Mouse (Mus musculus): Measurements from ENCODE around the gene Dapp1. TPM values are rescaled to one million over a fixed set of nuclear protein-coding genes. Genes with fewer than 3 reads are reported as not detected.
A peak's percentile ranks its signal among the peaks of the same experiment; 100 is the strongest.
"Not testable (repeated sequence)": the region's sequence is repeated elsewhere in the genome, so short reads cannot be mapped to it uniquely, and the experiment has no call there.

The Dapp1 gene
- polyA plus RNA-seq, 1 experiment from 2014 or later: 1.6 TPM

DNA sequence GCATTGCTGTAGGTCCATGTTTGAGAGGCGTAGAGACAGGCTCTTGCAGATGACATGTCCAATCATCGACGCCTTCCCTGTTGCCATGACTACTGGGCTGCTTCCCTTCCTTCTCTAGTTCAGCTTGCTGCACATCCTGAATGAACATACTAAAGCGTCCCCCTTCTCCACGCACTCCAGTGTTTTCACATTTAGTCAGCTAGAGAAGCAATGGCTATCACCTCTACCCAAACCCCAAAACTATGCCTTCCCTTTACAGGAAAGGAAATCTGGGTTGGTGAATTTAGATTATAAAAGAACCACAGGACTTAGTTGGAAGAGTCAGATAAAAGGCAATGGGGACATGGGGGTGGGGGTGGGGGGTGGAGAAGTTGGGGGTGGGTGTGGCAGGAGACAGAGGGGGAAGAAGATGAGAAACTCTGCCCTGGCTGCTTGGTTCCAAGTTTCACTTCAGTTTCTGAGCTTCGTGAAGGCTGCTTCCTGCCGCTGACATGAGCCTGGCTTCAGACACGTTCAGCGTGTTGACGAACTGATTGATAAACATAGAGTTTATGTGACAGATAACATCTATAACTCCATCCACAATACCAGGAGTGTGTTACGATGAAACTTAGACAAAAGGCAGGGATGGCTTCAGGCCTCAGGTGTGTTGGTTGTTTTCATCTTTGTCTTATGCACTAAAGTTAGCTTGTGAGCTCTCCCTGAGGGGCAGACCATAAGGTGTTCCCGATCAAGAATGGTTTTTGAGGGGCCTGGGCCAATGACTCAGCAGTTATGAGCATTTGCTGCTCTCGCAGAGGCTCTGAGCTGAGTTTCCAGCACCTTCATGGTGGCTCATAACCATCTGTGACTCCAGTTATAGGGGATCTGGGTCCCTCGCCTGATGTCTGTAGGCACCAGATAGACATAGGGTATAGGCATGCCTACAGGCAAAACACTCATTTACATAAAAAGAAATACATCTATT is 28.1 kb downstream of the Dapp1 start:
- ATAC-seq (ENCODE audit: low read depth): peak; percentile 89
- Histone ChIP-seq H3K27me3 (ENCODE audit: control insufficient read depth, insufficient read depth, low read length) (no peaks in the 10 kb centered on the region), H3K9ac (replicated peaks; ENCODE audit: low read depth, low read length) (no peak overlapping the region), H3K4me2 (ENCODE audit: low read depth, low read length) (no peak overlapping the region), H3K36me3 (ENCODE audit: control insufficient read depth, insufficient read depth, low read length) (no peaks in the 10 kb centered on the region), H3K27ac (ENCODE audit: low read depth, low read length) (no peak overlapping the region), H3K4me3 (ENCODE audit: low read depth, low read length) (no peak overlapping the region), H3K9me3 (ENCODE audit: control insufficient read depth, low read length) (no peaks in the 10 kb centered on the region), H3K4me1 (ENCODE audit: control insufficient read depth, insufficient read depth, low read length) (no peaks in the 10 kb centered on the region)
- 69% methylated on average over 14 of the region's 14 CpGs for WGBS

- H3K4me1 ChIP-seq (ENCODE audit: control insufficient read depth, insufficient read depth, low read length): no peaks in the 10 kb centered on the region
- no peaks in the 10 kb centered on the region for H3K9me3 ChIP-seq (ENCODE audit: control insufficient read depth, low read length)
- H3K4me3 ChIP-seq (ENCODE audit: low read depth, low read length): no peak overlapping the region
- no peak overlapping the region for H3K4me2 ChIP-seq (ENCODE audit: low read depth, low read length)
- H3K9ac ChIP-seq (replicated peaks; ENCODE audit: low read depth, low read length): no peak overlapping the region
- no peaks in the 10 kb centered on the region for H3K27me3 ChIP-seq (ENCODE audit: control insufficient read depth, insufficient read depth, low read length)
- 75% methylated on average over 4 of the region's 4 CpGs for WGBS
- no peak overlapping the region; the same call in 1 of the 2 replicates for H3K27ac ChIP-seq (ENCODE audit: low read depth, low read length)
- no peaks in the 10 kb centered on the region for H3K36me3 ChIP-seq (ENCODE audit: control insufficient read depth, insufficient read depth, low read length)
- peak; percentile 45; the same call in 1 of the 2 replicates for ATAC-seq (ENCODE audit: low read depth)
These were observed 29.0 kb downstream of the Dapp1 start for GRCm38 (mm10) chr3:137952225-137952913.

DNA sequence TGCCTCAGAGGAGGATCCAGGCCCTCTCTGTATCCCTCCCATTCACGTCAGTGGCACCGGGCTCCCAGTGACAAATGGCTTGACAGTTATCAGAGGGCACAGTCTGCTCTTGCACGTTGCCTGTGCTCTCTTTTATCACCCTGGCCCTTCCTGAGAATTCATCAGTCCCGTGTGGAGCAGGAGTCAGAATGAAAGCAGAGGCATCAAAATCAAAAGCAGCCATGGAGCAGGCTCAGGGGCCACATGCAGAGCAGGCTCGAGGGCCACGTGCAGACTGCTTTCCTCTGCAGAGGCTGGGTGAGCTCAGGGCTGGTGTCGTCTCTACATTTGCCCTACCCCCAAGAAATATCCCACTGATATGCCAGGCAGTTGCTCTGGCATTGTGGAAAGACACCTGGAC is 29.5 kb downstream of the Dapp1 start:
- Histone ChIP-seq H3K9me3 (ENCODE audit: control insufficient read depth, low read length) (no peaks in the 10 kb centered on the region), H3K9ac (replicated peaks; ENCODE audit: low read depth, low read length) (no peak overlapping the region), H3K4me3 (ENCODE audit: low read depth, low read length) (no peak overlapping the region), H3K4me1 (ENCODE audit: control insufficient read depth, insufficient read depth, low read length) (no peaks in the 10 kb centered on the region), H3K4me2 (ENCODE audit: low read depth, low read length) (no peak overlapping the region), H3K27me3 (ENCODE audit: control insufficient read depth, insufficient read depth, low read length) (no peaks in the 10 kb centered on the region), H3K36me3 (ENCODE audit: control insufficient read depth, insufficient read depth, low read length) (no peaks in the 10 kb centered on the region), H3K27ac (ENCODE audit: low read depth, low read length) (no peak overlapping the region)
- 31% methylated on average over 7 of the region's 7 CpGs for WGBS
- ATAC-seq (ENCODE audit: low read depth): no peak

- 93% methylated on average over 3 of the region's 3 CpGs for WGBS
These were observed 30.0 kb downstream of the Dapp1 start for GRCm38 (mm10) chr3:137951302-137951701.

GRCm38 (mm10) chr3:137950191-137950885 is 31.0 kb downstream of the Dapp1 start:
- Histone ChIP-seq H3K9me3 (ENCODE audit: control insufficient read depth, low read length) (no peaks in the 10 kb centered on the region), H3K4me1 (ENCODE audit: control insufficient read depth, insufficient read depth, low read length) (no peaks in the 10 kb centered on the region), H3K36me3 (ENCODE audit: control insufficient read depth, insufficient read depth, low read length) (no peaks in the 10 kb centered on the region), H3K27me3 (ENCODE audit: control insufficient read depth, insufficient read depth, low read length) (no peaks in the 10 kb centered on the region), H3K4me2 (ENCODE audit: low read depth, low read length) (no peak overlapping the region), H3K27ac (ENCODE audit: low read depth, low read length) (no peak overlapping the region), H3K9ac (replicated peaks; ENCODE audit: low read depth, low read length) (no peak overlapping the region), H3K4me3 (ENCODE audit: low read depth, low read length) (no peak overlapping the region)
- WGBS: 84% methylated on average over 10 of the region's 10 CpGs
- no peak for ATAC-seq (ENCODE audit: low read depth)

More at GRCm38 (mm10) chr3:137951302-137951701, 30.0 kb downstream of the Dapp1 start:
- H3K4me3 ChIP-seq (ENCODE audit: low read depth, low read length); H3K36me3 ChIP-seq (ENCODE audit: control insufficient read depth, insufficient read depth, low read length); H3K27ac ChIP-seq (ENCODE audit: low read depth, low read length); H3K4me2 ChIP-seq (ENCODE audit: low read depth, low read length); H3K9me3 ChIP-seq (ENCODE audit: control insufficient read depth, low read length); H3K9ac ChIP-seq (replicated peaks; ENCODE audit: low read depth, low read length); H3K4me1 ChIP-seq (ENCODE audit: control insufficient read depth, insufficient read depth, low read length); H3K27me3 ChIP-seq (ENCODE audit: control insufficient read depth, insufficient read depth, low read length); ATAC-seq (ENCODE audit: low read depth): not testable (repeated sequence)

- Histone ChIP-seq H3K4me2 (ENCODE audit: low read depth, low read length) (no peak overlapping the region), H3K27me3 (ENCODE audit: control insufficient read depth, insufficient read depth, low read length) (no peaks in the 10 kb centered on the region), H3K27ac (ENCODE audit: low read depth, low read length) (no peak overlapping the region), H3K4me1 (ENCODE audit: control insufficient read depth, insufficient read depth, low read length) (no peaks in the 10 kb centered on the region), H3K9me3 (ENCODE audit: control insufficient read depth, low read length) (no peaks in the 10 kb centered on the region), H3K4me3 (ENCODE audit: low read depth, low read length) (no peak overlapping the region), H3K36me3 (ENCODE audit: control insufficient read depth, insufficient read depth, low read length) (no peaks in the 10 kb centered on the region), H3K9ac (replicated peaks; ENCODE audit: low read depth, low read length) (no peak overlapping the region)
- no peak for ATAC-seq (ENCODE audit: low read depth)
- 81% methylated on average over 4 of the region's 4 CpGs for WGBS
These were observed 33.8 kb downstream of the Dapp1 start for GRCm38 (mm10) chr3:137947525-137947924.

DNA sequence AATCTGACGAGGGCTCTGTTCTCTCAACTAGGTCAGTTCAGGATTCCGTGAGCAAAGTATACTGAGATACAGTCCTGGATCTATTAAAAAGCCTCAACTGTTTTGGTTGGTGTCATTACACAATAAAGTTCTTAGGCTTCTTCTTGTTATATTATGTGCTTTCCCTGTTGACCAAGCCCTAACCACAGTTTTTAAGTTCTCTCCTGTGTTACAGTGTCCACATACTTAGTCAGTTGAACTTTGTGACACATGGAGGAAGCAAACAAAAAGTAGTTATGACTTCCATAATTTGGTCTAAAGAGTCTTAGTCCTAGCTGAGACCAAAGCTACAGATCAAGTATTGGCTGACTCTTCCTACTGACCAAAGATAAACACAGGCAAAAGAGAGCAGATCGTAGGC is 34.5 kb downstream of the Dapp1 start:
- no peak for ATAC-seq (ENCODE audit: low read depth)
- no peaks in the 10 kb centered on the region for H3K27me3 ChIP-seq (ENCODE audit: control insufficient read depth, insufficient read depth, low read length)
- no peak overlapping the region for H3K4me2 ChIP-seq (ENCODE audit: low read depth, low read length)
- H3K9me3 ChIP-seq (ENCODE audit: control insufficient read depth, low read length): no peaks in the 10 kb centered on the region
- H3K36me3 ChIP-seq (ENCODE audit: control insufficient read depth, insufficient read depth, low read length): no peaks in the 10 kb centered on the region
- no peak overlapping the region for H3K4me3 ChIP-seq (ENCODE audit: low read depth, low read length)
- 93% methylated on average over 3 of the region's 3 CpGs for WGBS
- H3K4me1 ChIP-seq (ENCODE audit: control insufficient read depth, insufficient read depth, low read length): no peaks in the 10 kb centered on the region
- H3K9ac ChIP-seq (replicated peaks; ENCODE audit: low read depth, low read length): no peak overlapping the region
- no peak overlapping the region for H3K27ac ChIP-seq (ENCODE audit: low read depth, low read length)

GRCm38 (mm10) chr3:137943737-137944154 is 37.6 kb downstream of the Dapp1 start:
- 87% methylated on average over 6 of the region's 6 CpGs for WGBS

More at GRCm38 (mm10) chr3:137943737-137944154, 37.6 kb downstream of the Dapp1 start:
- no peaks in the 10 kb centered on the region for H3K27me3 ChIP-seq (ENCODE audit: control insufficient read depth, insufficient read depth, low read length)
- no peaks in the 10 kb centered on the region for H3K36me3 ChIP-seq (ENCODE audit: control insufficient read depth, insufficient read depth, low read length)
- ATAC-seq (ENCODE audit: low read depth): no peak
- no peak overlapping the region for H3K27ac ChIP-seq (ENCODE audit: low read depth, low read length)
- no peak overlapping the region for H3K9ac ChIP-seq (replicated peaks; ENCODE audit: low read depth, low read length)
- no peak overlapping the region for H3K4me2 ChIP-seq (ENCODE audit: low read depth, low read length)
- no peak overlapping the region for H3K4me3 ChIP-seq (ENCODE audit: low read depth, low read length)
- H3K4me1 ChIP-seq (ENCODE audit: control insufficient read depth, insufficient read depth, low read length): no peaks in the 10 kb centered on the region
- H3K9me3 ChIP-seq (ENCODE audit: control insufficient read depth, low read length): no peaks in the 10 kb centered on the region
